Mouse (Mus musculus): ENCODE data around the gene Klhl2. TPM values are rescaled to one million over a fixed set of nuclear protein-coding genes. Genes with fewer than 3 reads are reported as not detected.

Gene Klhl2
- polyA plus RNA-seq, 1 experiment from 2014 or later: 15.4 TPM

- H3K9me3 ChIP-seq: no peaks in the 10 kb centered on the region
- no peak overlapping the region for H3K9ac ChIP-seq
- H3K4me3 ChIP-seq: no peak overlapping the region
- 87% methylated on average over 15 of the region's 15 CpGs for WGBS
- H3K27ac ChIP-seq: no peak overlapping the region
- no peak overlapping the region for H3K4me2 ChIP-seq
- H3K36me3 ChIP-seq: peaks cover 13% of the 10 kb centered on the region
- no peak for ATAC-seq (ENCODE audit: borderline replicate concordance, extremely low read depth, low FRiP score, low TSS enrichment)
- no peaks in the 10 kb centered on the region for H3K27me3 ChIP-seq
- no peaks in the 10 kb centered on the region; the same call in 1 of the 2 replicates for H3K4me1 ChIP-seq
These were observed 21.4 kb downstream of the Klhl2 start for GRCm38 (mm10) chr8:64828466-64828865.

GRCm38 (mm10) chr8:64827356-64827755 is 22.5 kb downstream of the Klhl2 start:
- 76% methylated on average over 10 of the region's 10 CpGs for WGBS
- H3K9me3 ChIP-seq: no peaks in the 10 kb centered on the region
- peaks cover 13% of the 10 kb centered on the region for H3K36me3 ChIP-seq
- no peak overlapping the region for H3K9ac ChIP-seq
- no peak overlapping the region for H3K4me2 ChIP-seq
- no peak overlapping the region for H3K4me3 ChIP-seq
- H3K27ac ChIP-seq: no peak overlapping the region
- no peaks in the 10 kb centered on the region for H3K27me3 ChIP-seq
- no peak for ATAC-seq (ENCODE audit: borderline replicate concordance, extremely low read depth, low FRiP score, low TSS enrichment)
- no peaks in the 10 kb centered on the region; the same call in 1 of the 2 replicates for H3K4me1 ChIP-seq

- H3K27ac ChIP-seq: no peak overlapping the region
- no peaks in the 10 kb centered on the region; the same call in 1 of the 2 replicates for H3K4me1 ChIP-seq
- no peak overlapping the region for H3K4me3 ChIP-seq
- WGBS: 59% methylated on average over 8 of the region's 8 CpGs
- H3K9me3 ChIP-seq: no peaks in the 10 kb centered on the region
- no peaks in the 10 kb centered on the region for H3K27me3 ChIP-seq
- H3K9ac ChIP-seq: no peak overlapping the region
- H3K4me2 ChIP-seq: no peak overlapping the region
- peaks cover 13% of the 10 kb centered on the region for H3K36me3 ChIP-seq
- ATAC-seq (ENCODE audit: borderline replicate concordance, extremely low read depth, low FRiP score, low TSS enrichment): no peak
These were observed 23.4 kb downstream of the Klhl2 start for GRCm38 (mm10) chr8:64826461-64826860.

- H3K27me3 ChIP-seq: no peaks in the 10 kb centered on the region
- no peaks in the 10 kb centered on the region for H3K9me3 ChIP-seq
- H3K27ac ChIP-seq: no peak overlapping the region
- H3K9ac ChIP-seq: no peak overlapping the region
- H3K36me3 ChIP-seq: peaks cover 3% of the 10 kb centered on the region; the same call in 1 of the 2 replicates
- ATAC-seq (ENCODE audit: borderline replicate concordance, extremely low read depth, low FRiP score, low TSS enrichment): no peak
- no peaks in the 10 kb centered on the region; the same call in 1 of the 2 replicates for H3K4me1 ChIP-seq
- no peak overlapping the region for H3K4me2 ChIP-seq
- no peak overlapping the region for H3K4me3 ChIP-seq
- 73% methylated on average over 11 of the region's 11 CpGs for WGBS
These were observed 25.9 kb downstream of the Klhl2 start for GRCm38 (mm10) chr8:64823905-64824304.

GRCm38 (mm10) chr8:64820940-64821339 is 28.9 kb downstream of the Klhl2 start:
- Histone ChIP-seq H3K9ac (no peak overlapping the region), H3K9me3 (no peaks in the 10 kb centered on the region), H3K4me1 (no peaks in the 10 kb centered on the region), H3K27me3 (no peaks in the 10 kb centered on the region), H3K36me3 (0 out of 2 replicates have a peak, but pooled peaks cover 1% of the 10 kb centered on the region), H3K4me3 (no peak overlapping the region), H3K4me2 (no peak overlapping the region), H3K27ac (no peak overlapping the region)
- WGBS: 84% methylated on average over 4 of the region's 4 CpGs
- no peak for ATAC-seq (ENCODE audit: borderline replicate concordance, extremely low read depth, low FRiP score, low TSS enrichment)

- 94% methylated on average over 9 of the region's 9 CpGs for WGBS
- H3K4me2 ChIP-seq: no peak overlapping the region
- no peak overlapping the region for H3K4me3 ChIP-seq
- ATAC-seq (ENCODE audit: borderline replicate concordance, extremely low read depth, low FRiP score, low TSS enrichment): no peak
- peaks cover 8% of the 10 kb centered on the region; the same call in 1 of the 2 replicates for H3K36me3 ChIP-seq
- no peak overlapping the region for H3K9ac ChIP-seq
- no peaks in the 10 kb centered on the region for H3K9me3 ChIP-seq
- H3K27me3 ChIP-seq: no peaks in the 10 kb centered on the region
- no peak overlapping the region for H3K27ac ChIP-seq
- H3K4me1 ChIP-seq: no peaks in the 10 kb centered on the region
These were observed 38.0 kb downstream of the Klhl2 start for GRCm38 (mm10) chr8:64811790-64812189.

GRCm38 (mm10) chr8:64811083-64811482 is 38.7 kb downstream of the Klhl2 start:
- no peak for ATAC-seq (ENCODE audit: borderline replicate concordance, extremely low read depth, low FRiP score, low TSS enrichment)
- Histone ChIP-seq H3K27ac (no peak overlapping the region), H3K9me3 (no peaks in the 10 kb centered on the region), H3K4me2 (no peak overlapping the region), H3K4me1 (no peaks in the 10 kb centered on the region), H3K27me3 (no peaks in the 10 kb centered on the region), H3K9ac (no peak overlapping the region), H3K36me3 (peaks cover 8% of the 10 kb centered on the region; the same call in 1 of the 2 replicates), H3K4me3 (no peak overlapping the region)
- WGBS: 95% methylated on average over 4 of the region's 4 CpGs

- H3K27me3 ChIP-seq: no peaks in the 10 kb centered on the region
- no peaks in the 10 kb centered on the region for H3K4me1 ChIP-seq
- H3K27ac ChIP-seq: no peak overlapping the region
- H3K4me2 ChIP-seq: no peak overlapping the region
- no peak overlapping the region for H3K9ac ChIP-seq
- H3K36me3 ChIP-seq: peaks cover 7% of the 10 kb centered on the region; the same call in 1 of the 2 replicates
- WGBS: 75% methylated on average over 3 of the region's 3 CpGs
- H3K9me3 ChIP-seq: no peaks in the 10 kb centered on the region
- no peak for ATAC-seq (ENCODE audit: borderline replicate concordance, extremely low read depth, low FRiP score, low TSS enrichment)
- H3K4me3 ChIP-seq: no peak overlapping the region
These were observed 43.3 kb downstream of the Klhl2 start for GRCm38 (mm10) chr8:64806558-64806957.

GRCm38 (mm10) chr8:64804971-64805370 is 44.8 kb downstream of the Klhl2 start:
- H3K9me3 ChIP-seq: no peaks in the 10 kb centered on the region
- no peak overlapping the region for H3K9ac ChIP-seq
- H3K36me3 ChIP-seq: no peaks in the 10 kb centered on the region
- no peak for ATAC-seq (ENCODE audit: borderline replicate concordance, extremely low read depth, low FRiP score, low TSS enrichment)
- no peaks in the 10 kb centered on the region for H3K4me1 ChIP-seq
- H3K27ac ChIP-seq: no peak overlapping the region
- no peak overlapping the region for H3K4me2 ChIP-seq
- 65% methylated on average over 4 of the region's 4 CpGs for WGBS
- H3K27me3 ChIP-seq: no peaks in the 10 kb centered on the region
- H3K4me3 ChIP-seq: no peak overlapping the region

GRCm38 (mm10) chr8:64799306-64799705 is 50.5 kb downstream of the Klhl2 start:
- Histone ChIP-seq H3K9me3 (no peaks in the 10 kb centered on the region), H3K4me3 (no peak overlapping the region), H3K27me3 (no peaks in the 10 kb centered on the region), H3K4me1 (no peaks in the 10 kb centered on the region), H3K36me3 (no peaks in the 10 kb centered on the region), H3K27ac (no peak overlapping the region), H3K4me2 (no peak overlapping the region), H3K9ac (no peak overlapping the region)
- no peak for ATAC-seq (ENCODE audit: borderline replicate concordance, extremely low read depth, low FRiP score, low TSS enrichment)
- WGBS: 82% methylated on average over 8 of the region's 8 CpGs

GRCm38 (mm10) chr8:64798503-64798902 is 51.3 kb downstream of the Klhl2 start:
- no peak overlapping the region for H3K27ac ChIP-seq

GRCm38 (mm10) chr8:64797751-64798150 is 52.1 kb downstream of the Klhl2 start:
- no peaks in the 10 kb centered on the region for H3K36me3 ChIP-seq
- H3K9me3 ChIP-seq: no peaks in the 10 kb centered on the region
- H3K27me3 ChIP-seq: no peaks in the 10 kb centered on the region
- H3K4me2 ChIP-seq: no peak overlapping the region
- ATAC-seq (ENCODE audit: borderline replicate concordance, extremely low read depth, low FRiP score, low TSS enrichment): peak; percentile 39; the same call in 1 of the 2 replicates
- no peak overlapping the region for H3K9ac ChIP-seq
- H3K27ac ChIP-seq: no peak overlapping the region
- WGBS: 66% methylated on average over 10 of the region's 10 CpGs
- H3K4me3 ChIP-seq: no peak overlapping the region
- H3K4me1 ChIP-seq: no peaks in the 10 kb centered on the region

More at GRCm38 (mm10) chr8:64798503-64798902, 51.3 kb downstream of the Klhl2 start:
- Histone ChIP-seq H3K4me3 (no peak overlapping the region), H3K27me3 (no peaks in the 10 kb centered on the region), H3K9ac (no peak overlapping the region), H3K4me1 (no peaks in the 10 kb centered on the region), H3K9me3 (no peaks in the 10 kb centered on the region), H3K36me3 (no peaks in the 10 kb centered on the region), H3K4me2 (no peak overlapping the region)
- ATAC-seq (ENCODE audit: borderline replicate concordance, extremely low read depth, low FRiP score, low TSS enrichment): no peak
- 79% methylated on average over 3 of the region's 3 CpGs for WGBS

All from lung, embryonic 15.5 days (tissue).